Mouse (Mus musculus) forebrain, embryonic 15.5 days (tissue): ENCODE results near the gene Pdzd7. TPM values are rescaled to one million over a fixed set of nuclear protein-coding genes. Genes with fewer than 3 reads are reported as not detected.

Experiments used
- ATAC-seq: fragments of 200-750 bp; cut with Nextera tagmentation; replicated peaks from 2 replicates; pipeline ENCODE4 v1.8.0; 2017; ENCODE audit warnings: mild to moderate bottlenecking, moderate TSS enrichment, moderate library complexity
- H3K27ac ChIP-seq: fragments of 300-500 bp; sonication (generic); replicated peaks from 2 replicates; pipeline ENCODE4 v1.5.1; 2015; ENCODE audit warnings: mild to moderate bottlenecking, inconsistent platforms
- H3K27me3 ChIP-seq: fragments of 300-500 bp; sonication (generic); 2 replicates; pipeline ENCODE4 v1.6.1; 2015; ENCODE audit warnings: inconsistent platforms
- H3K36me3 ChIP-seq: fragments of 300-500 bp; sonication (generic); 2 replicates; pipeline ENCODE4 v1.6.1; 2015; ENCODE audit warnings: mild to moderate bottlenecking, inconsistent platforms
- H3K4me1 ChIP-seq: fragments of 300-500 bp; sonication (generic); 2 replicates; pipeline ENCODE4 v1.6.1; 2015; ENCODE audit warnings: inconsistent platforms
- H3K4me2 ChIP-seq: fragments of 300-500 bp; sonication (generic); replicated peaks from 2 replicates; pipeline ENCODE4 v1.6.1; 2015; ENCODE audit warnings: mild to moderate bottlenecking, inconsistent platforms
- H3K4me3 ChIP-seq: fragments of 300-500 bp; sonication (generic); 2 replicates; pipeline ENCODE4 v1.5.1; 2015; ENCODE audit warnings: mild to moderate bottlenecking, inconsistent platforms
- H3K9ac ChIP-seq: fragments of 300-500 bp; sonication (generic); replicated peaks from 2 replicates; pipeline ENCODE4 v1.6.1; 2015; ENCODE audit warnings: mild to moderate bottlenecking, inconsistent platforms
- H3K9me3 ChIP-seq: fragments of 300-500 bp; sonication (generic); 2 replicates; pipeline ENCODE4 v1.6.1; 2016; ENCODE audit warnings: inconsistent platforms
- WGBS: fragments of 180-500 bp; shearing (Covaris S2); methylation state at CpG from one replicate; pipeline ENCODE4 v1.1.7; 2015; ENCODE audit warnings: mixed read lengths; 5-methylcytosine and 5-hydroxymethylcytosine counted together
- polyA plus RNA-seq: library from polyadenylated mRNA; unstranded; fragments of >200 nt; fragmentation: Nextera tagmentation; extraction: Ambion mirVana; gene quantifications from 2 replicates; pipeline ENCODE4 v1.2.1, GENCODE M21; 2015

Gene Pdzd7
- polyA plus RNA-seq, 1 experiment from 2014 or later: 2.2 TPM

DNA sequence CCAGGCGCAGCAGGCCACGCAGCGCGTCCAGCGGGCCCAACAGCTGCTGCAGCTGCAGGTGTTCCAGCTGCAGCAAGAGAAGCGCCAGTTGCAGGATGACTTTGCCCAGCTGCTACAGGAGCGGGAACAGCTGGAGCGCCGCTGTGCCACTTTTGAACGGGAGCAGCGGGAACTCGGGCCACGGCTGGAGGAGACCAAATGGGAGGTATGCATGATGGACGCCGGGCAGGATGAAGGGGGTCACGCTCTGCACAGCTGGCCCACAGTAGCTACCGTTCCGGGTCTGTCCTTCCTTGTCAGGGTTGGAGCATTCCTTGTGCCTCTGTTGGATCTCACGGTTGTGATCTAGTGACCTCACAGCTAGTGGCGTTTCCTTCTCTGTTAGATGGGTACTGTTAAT lies 20.7 kb downstream of the Pdzd7 start:
- no peaks in the 10 kb centered on the region for H3K27me3 ChIP-seq
- H3K27ac ChIP-seq: no peak overlapping the region
- H3K4me3 ChIP-seq: no peak overlapping the region
- H3K4me1 ChIP-seq: peaks cover 24% of the 10 kb centered on the region
- no peaks in the 10 kb centered on the region for H3K9me3 ChIP-seq
- WGBS: 95% methylated on average over 20 of the region's 20 CpGs
- H3K9ac ChIP-seq: no peak overlapping the region
- peaks cover 39% of the 10 kb centered on the region for H3K36me3 ChIP-seq
- H3K4me2 ChIP-seq: no peak overlapping the region
- ATAC-seq: no peak

GRCm38 (mm10) chr19:45023993-45024392 lies 21.5 kb downstream of the Pdzd7 start:
- Histone ChIP-seq H3K4me2 (no peak overlapping the region), H3K27ac (no peak overlapping the region), H3K4me1 (peaks cover 30% of the 10 kb centered on the region), H3K9me3 (no peaks in the 10 kb centered on the region), H3K27me3 (no peaks in the 10 kb centered on the region), H3K4me3 (no peak overlapping the region), H3K36me3 (peaks cover 39% of the 10 kb centered on the region), H3K9ac (no peak overlapping the region)
- no peak for ATAC-seq
- WGBS: 91% methylated on average over 11 of the region's 11 CpGs

DNA sequence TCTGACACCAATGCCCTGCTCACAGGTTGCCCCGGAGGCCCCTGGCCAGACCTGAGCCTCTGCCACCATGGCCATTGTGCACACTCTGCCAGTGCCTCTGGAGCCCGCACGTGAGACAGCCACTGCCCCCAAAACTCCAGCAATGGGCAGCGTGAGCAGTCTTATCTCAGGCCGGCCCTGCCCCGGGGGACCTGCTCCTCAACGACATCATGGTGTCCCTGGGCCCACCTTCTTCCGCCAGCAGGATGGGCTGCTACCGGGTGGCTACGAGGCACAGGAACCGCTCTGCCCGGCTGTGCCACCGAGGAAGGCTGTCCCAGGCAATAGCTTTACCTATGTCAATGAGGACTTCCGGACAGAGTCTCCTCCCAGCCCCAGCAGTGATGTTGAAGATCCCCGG lies 24.2 kb downstream of the Pdzd7 start:
- 0 out of 2 replicates have a peak overlapping the region, but pooled peaks have one; percentile 8 for H3K9ac ChIP-seq
- H3K4me1 ChIP-seq: peaks cover 48% of the 10 kb centered on the region

GRCm38 (mm10) chr19:45020348-45020747 lies 25.2 kb downstream of the Pdzd7 start:
- Histone ChIP-seq H3K27me3 (no peaks in the 10 kb centered on the region), H3K4me3 (no peak overlapping the region), H3K4me2 (no peak overlapping the region), H3K36me3 (peaks cover 18% of the 10 kb centered on the region), H3K4me1 (peaks cover 58% of the 10 kb centered on the region), H3K9me3 (no peaks in the 10 kb centered on the region), H3K9ac (0 out of 2 replicates have a peak overlapping the region, but pooled peaks have one; percentile 8), H3K27ac (no peak overlapping the region)
- no peak for ATAC-seq
- WGBS: 63% methylated on average over 6 of the region's 6 CpGs

More for the DNA sequence above, 24.2 kb downstream of the Pdzd7 start:
- H3K27me3 ChIP-seq: no peaks in the 10 kb centered on the region
- no peak overlapping the region for H3K4me2 ChIP-seq
- no peak for ATAC-seq
- no peaks in the 10 kb centered on the region for H3K9me3 ChIP-seq
- peaks cover 29% of the 10 kb centered on the region for H3K36me3 ChIP-seq
- H3K27ac ChIP-seq: no peak overlapping the region
- no peak overlapping the region for H3K4me3 ChIP-seq
- WGBS: 91% methylated on average over 15 of the region's 15 CpGs

GRCm38 (mm10) chr19:45018351-45018831 lies 27.1 kb downstream of the Pdzd7 start:
- H3K9me3 ChIP-seq: no peaks in the 10 kb centered on the region
- ATAC-seq: no peak; the same call in 1 of the 2 replicates
- H3K36me3 ChIP-seq: 0 out of 2 replicates have a peak, but pooled peaks cover 3% of the 10 kb centered on the region
- H3K27ac ChIP-seq: peak overlapping the region; percentile 99
- peaks cover 69% of the 10 kb centered on the region for H3K4me1 ChIP-seq
- peak overlapping the region; percentile 62 for H3K4me2 ChIP-seq
- no peaks in the 10 kb centered on the region for H3K27me3 ChIP-seq
- WGBS: 2% methylated on average over 13 of the region's 13 CpGs
- peak overlapping the region; percentile 85 for H3K4me3 ChIP-seq
- peak overlapping the region; percentile 79 for H3K9ac ChIP-seq

- H3K27me3 ChIP-seq: no peaks in the 10 kb centered on the region
- WGBS: under 1% methylated on average over 34 of the region's 48 CpGs
- peak overlapping the region; percentile 79 for H3K9ac ChIP-seq
- peak overlapping the region; percentile 85 for H3K4me3 ChIP-seq
- peak overlapping the region; percentile 99 for H3K27ac ChIP-seq
- peak overlapping the region; percentile 62 for H3K4me2 ChIP-seq
- no peaks in the 10 kb centered on the region for H3K9me3 ChIP-seq
- H3K4me1 ChIP-seq: peaks cover 69% of the 10 kb centered on the region
- ATAC-seq: peak; percentile 59
- H3K36me3 ChIP-seq: 0 out of 2 replicates have a peak, but pooled peaks cover 3% of the 10 kb centered on the region
These were observed 27.6 kb downstream of the Pdzd7 start for GRCm38 (mm10) chr19:45017909-45018308.

DNA sequence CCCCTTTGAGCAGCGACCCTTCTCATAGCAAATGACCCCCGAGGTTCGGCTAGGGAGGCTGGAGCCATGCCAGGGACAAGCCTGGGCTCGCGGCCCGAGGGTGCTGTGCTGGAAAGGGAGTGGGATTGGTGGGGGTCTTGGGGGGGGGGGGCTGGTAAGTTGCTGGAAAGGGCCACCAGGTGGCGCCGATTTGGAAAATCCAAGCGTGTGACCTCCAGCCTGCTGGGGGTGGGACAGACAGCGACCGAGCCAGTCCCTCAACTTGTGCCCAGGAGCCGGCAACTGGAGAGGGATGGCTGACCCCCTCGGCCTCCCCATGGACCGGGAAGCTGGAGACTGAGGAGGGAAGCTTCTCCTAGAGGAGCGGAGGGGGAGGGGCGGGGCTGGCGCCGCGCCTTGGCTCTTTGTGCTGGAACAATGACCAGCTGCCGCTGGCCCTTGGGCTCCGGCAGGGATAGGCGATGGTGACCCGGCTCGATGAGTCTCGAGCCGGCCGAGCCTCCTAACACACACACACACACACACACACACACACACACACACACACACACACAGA lies 28.2 kb downstream of the Pdzd7 start:
- Histone ChIP-seq H3K4me3 (peak overlapping the region; percentile 85), H3K27me3 (no peaks in the 10 kb centered on the region)
- peak; percentile 64 for ATAC-seq

DNA sequence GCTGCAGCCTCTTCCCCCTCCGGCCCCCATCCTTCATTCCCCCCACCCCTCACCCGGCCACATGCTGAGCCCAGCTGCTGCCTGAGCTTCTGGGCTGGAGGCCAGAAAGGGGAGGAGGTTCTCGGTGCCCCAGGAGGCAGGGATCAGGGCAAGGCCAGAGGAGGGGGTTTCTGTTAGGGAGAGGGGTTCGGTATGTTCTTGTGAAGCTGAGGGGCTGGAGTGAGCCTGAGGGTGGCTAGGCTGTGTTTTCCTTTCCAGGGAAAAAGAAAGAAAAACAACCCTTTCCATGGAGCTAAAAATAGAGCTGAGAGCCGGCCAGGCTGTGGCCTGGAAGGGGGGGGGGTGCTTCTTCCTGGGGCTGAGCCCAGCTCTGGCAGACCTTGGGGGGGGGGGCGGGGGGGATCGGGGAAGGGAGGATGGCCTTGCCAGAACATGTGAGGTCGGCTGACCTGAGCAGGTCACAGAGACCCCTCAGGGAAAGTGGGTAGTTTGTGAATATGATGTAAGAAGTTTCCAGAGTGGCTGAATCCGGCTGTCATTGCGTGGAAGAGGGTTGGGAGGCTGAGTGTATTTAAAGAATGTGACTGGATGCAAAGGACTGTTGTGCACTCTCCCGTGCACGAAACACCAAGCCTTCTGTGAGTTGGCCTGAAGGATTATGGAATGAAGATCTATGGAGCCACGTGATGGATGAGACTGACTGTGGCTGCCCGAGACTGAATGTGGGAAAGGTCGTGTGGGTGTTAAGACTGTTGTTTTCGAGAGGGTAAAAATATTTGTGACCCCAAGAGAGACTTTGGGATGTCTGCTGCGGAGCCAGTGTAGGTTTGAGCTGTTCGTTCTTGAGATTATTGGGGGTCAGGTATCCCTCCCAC lies 28.9 kb downstream of the Pdzd7 start:
- peak overlapping the region; percentile 99 for H3K27ac ChIP-seq
- peak overlapping the region; percentile 62 for H3K4me2 ChIP-seq
- peaks cover 71% of the 10 kb centered on the region for H3K4me1 ChIP-seq
- ATAC-seq: peak; percentile 30
- WGBS: 1% methylated on average over 17 of the region's 18 CpGs
- H3K27me3 ChIP-seq: no peaks in the 10 kb centered on the region
- H3K4me3 ChIP-seq: peak overlapping the region; percentile 85
- peaks cover 4% of the 10 kb centered on the region for H3K36me3 ChIP-seq
- peak overlapping the region; percentile 79 for H3K9ac ChIP-seq
- H3K9me3 ChIP-seq: no peaks in the 10 kb centered on the region

More for the DNA sequence above, 28.2 kb downstream of the Pdzd7 start:
- H3K4me2 ChIP-seq: peak overlapping the region; percentile 62
- H3K9ac ChIP-seq: peak overlapping the region; percentile 79
- H3K27ac ChIP-seq: peak overlapping the region; percentile 99
- no peaks in the 10 kb centered on the region for H3K9me3 ChIP-seq
- WGBS: 0% methylated on average over 22 of the region's 27 CpGs
- peaks cover 75% of the 10 kb centered on the region for H3K4me1 ChIP-seq
- H3K36me3 ChIP-seq: no peaks in the 10 kb centered on the region

DNA sequence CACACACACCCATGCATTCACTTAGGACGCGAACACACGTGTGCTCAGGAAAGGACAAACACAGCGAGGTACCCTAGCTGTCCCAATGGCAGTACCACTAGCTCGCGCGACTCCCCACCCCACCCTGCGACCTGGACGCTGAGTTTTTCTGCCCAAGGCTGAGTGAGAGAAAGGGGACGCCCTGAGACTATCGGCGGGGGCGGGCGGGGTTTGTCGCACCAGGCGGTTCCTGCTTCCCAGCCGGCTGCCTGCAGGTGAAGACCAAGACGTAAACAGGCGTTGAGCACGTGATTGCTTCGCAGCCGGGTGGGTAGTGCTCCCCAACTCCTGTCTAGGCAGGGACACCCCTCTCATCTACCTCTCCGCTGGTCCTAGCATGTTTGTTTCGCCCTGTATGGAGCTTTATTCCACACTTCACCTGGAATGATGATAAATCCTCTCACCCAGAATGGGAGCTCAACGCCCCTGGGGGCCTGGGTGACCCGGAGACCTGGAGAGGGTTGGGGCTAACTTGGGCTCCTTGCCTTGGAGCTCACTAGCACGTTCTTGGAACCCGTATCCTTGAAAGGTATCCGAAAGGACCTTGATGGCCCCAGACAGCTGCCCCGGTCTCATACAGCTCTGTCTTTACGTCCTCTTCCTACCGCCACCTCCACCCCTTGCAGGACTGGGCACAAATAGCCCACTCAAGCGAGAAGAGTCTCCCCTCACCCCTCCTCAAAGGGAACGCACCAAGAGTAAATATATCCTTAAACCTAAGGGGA lies 29.8 kb downstream of the Pdzd7 start:
- Histone ChIP-seq H3K4me1 (peaks cover 62% of the 10 kb centered on the region), H3K9me3 (no peaks in the 10 kb centered on the region), H3K4me2 (peak overlapping the region; percentile 62), H3K27me3 (no peaks in the 10 kb centered on the region), H3K4me3 (peak overlapping the region; percentile 85), H3K36me3 (peaks cover 12% of the 10 kb centered on the region), H3K27ac (peak overlapping the region; percentile 99), H3K9ac (peak overlapping the region; percentile 79)
- ATAC-seq: peak; percentile 26
- WGBS: under 1% methylated on average over 34 of the region's 34 CpGs

- Histone ChIP-seq H3K36me3 (peaks cover 18% of the 10 kb centered on the region), H3K4me1 (peaks cover 55% of the 10 kb centered on the region), H3K4me3 (peak overlapping the region; percentile 85), H3K27ac (peak overlapping the region; percentile 99; the same call in 1 of the 2 replicates), H3K4me2 (peak overlapping the region; percentile 62), H3K9ac (peak overlapping the region; percentile 79; the same call in 1 of the 2 replicates), H3K27me3 (no peaks in the 10 kb centered on the region), H3K9me3 (no peaks in the 10 kb centered on the region)
- under 1% methylated on average over 25 of the region's 25 CpGs for WGBS
- ATAC-seq: no peak
These were observed 30.5 kb downstream of the Pdzd7 start for GRCm38 (mm10) chr19:45014981-45015402.

GRCm38 (mm10) chr19:45014335-45014971 lies 31.1 kb downstream of the Pdzd7 start, which contains the start of gene Lzts2:
Gene Lzts2, plus strand, starts transcription at chr19:45014414.
- Histone ChIP-seq H3K27ac (peak within 1 kb of the TSS; percentile 99; the same call in 1 of the 2 replicates), H3K4me2 (peak within 1 kb of the TSS; percentile 62), H3K4me1 (peaks cover 50% of the 10 kb centered on the region), H3K9me3 (no peaks in the 10 kb centered on the region), H3K4me3 (peak within 1 kb of the TSS; percentile 85), H3K27me3 (no peaks in the 10 kb centered on the region), H3K9ac (peak within 1 kb of the TSS; percentile 79; the same call in 1 of the 2 replicates), H3K36me3 (peaks cover 23% of the 10 kb centered on the region)
- WGBS: 11% methylated on average over 9 of the region's 10 CpGs
- ATAC-seq: no peak
